Mouse (Mus musculus) frontal cortex, postnatal 14 days (tissue): ENCODE data around the gene Cul4a.

Experiments used
- DNase-seq, 2 experiments: peaks; one replicate each; pipeline ENCODE4 v3.0.0; 2022; ENCODE audit warnings: low spot score in 2 of 2

The Cul4a gene

GRCm38 (mm10) chr8:13179948-13180347 is 74.5 kb downstream of the Cul4a start:
- DNase-seq, result no peak

- DNase-seq, result no peak
Measured at GRCm38 (mm10) chr8:13180408-13180807, 75.0 kb downstream of the Cul4a start.

GRCm38 (mm10) chr8:13180911-13181690 is 75.7 kb downstream of the Cul4a start:
- DNase-seq, result no peak

- no peak for DNase-seq
Measured at GRCm38 (mm10) chr8:13181691-13181976, 76.2 kb downstream of the Cul4a start.

GRCm38 (mm10) chr8:13186819-13187218 is 81.4 kb downstream of the Cul4a start:
- DNase-seq, result no peak

GRCm38 (mm10) chr8:13187229-13187628 is 81.8 kb downstream of the Cul4a start:
- no peak for DNase-seq

- no peak for DNase-seq
Measured at GRCm38 (mm10) chr8:13187638-13188037, 82.2 kb downstream of the Cul4a start.

GRCm38 (mm10) chr8:13188052-13188555 is 82.7 kb downstream of the Cul4a start:
- DNase-seq, result no peak

- no peak for DNase-seq
Measured at GRCm38 (mm10) chr8:13188857-13189256, 83.4 kb downstream of the Cul4a start.

- no peak for DNase-seq
Measured at GRCm38 (mm10) chr8:13190235-13190634, 84.8 kb downstream of the Cul4a start.

GRCm38 (mm10) chr8:13194818-13195217 is 89.4 kb downstream of the Cul4a start:
- no peak for DNase-seq

- DNase-seq, result no peak
Measured at GRCm38 (mm10) chr8:13197493-13197892, 92.1 kb downstream of the Cul4a start.
